Mouse (Mus musculus): ENCODE data around the gene 1700025G04Rik.

The 1700025G04Rik gene

DNA sequence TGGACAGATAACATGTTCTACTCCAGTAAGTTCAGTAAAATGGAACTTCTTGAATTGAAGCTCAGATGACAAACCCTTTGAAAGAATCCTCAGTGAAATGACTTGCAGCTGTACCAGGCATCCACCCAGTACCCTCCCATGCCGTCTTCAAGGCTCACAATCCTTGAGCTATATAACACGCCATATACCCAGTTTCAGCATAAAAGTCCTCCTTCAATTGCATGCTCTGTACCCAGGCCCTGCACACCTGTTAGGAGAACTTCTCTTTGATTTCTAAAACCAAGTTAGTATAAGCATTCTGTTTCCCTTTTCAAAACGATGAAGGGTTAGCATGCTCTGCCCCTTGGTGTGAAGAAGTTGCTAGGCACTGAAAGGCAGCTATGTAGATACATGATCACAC, 56.2 kb downstream of the 1700025G04Rik start:
- no peak for DNase-seq (ENCODE audit: inconsistent ontology term)

DNA sequence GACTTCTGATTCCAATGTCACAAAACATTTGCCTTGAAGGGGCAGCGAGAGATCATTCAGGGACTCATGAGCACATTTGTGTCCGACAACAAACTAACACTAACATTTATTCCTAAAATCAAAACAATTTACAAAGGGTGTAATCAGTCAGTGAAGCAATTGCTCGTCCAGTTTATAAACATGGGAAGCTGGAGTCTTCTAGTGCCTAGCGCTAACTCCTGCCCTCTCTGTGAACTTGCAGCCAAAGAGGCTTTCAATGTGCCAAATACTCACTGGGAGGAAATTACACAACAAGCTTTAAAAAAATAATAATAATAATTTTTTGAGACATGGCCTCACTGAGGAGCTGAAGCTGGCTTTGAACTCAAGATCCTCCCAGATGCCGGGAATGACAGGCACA, 57.8 kb downstream of the 1700025G04Rik start:
- DNase-seq (ENCODE audit: inconsistent ontology term): no peak

DNA sequence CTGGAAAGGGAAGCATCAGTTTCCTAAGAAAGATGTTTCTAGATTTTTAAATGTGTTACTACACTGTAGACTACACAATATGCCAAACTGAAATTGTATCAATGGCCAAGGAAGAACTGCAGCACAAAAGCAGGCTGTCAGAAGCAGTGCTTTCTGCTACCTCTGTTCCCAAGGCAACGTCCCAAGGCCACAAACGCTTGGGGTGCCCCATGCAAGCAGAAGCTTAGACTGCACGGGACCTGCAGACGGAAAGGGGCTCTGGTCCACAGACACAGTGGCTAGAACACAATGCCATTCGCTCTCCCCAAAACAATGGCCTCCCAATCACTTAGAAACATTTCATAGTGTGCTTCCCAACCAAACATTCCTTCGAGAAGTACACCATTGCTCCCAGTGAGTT, 59.4 kb downstream of the 1700025G04Rik start:
- no peak for DNase-seq (ENCODE audit: inconsistent ontology term)

DNA sequence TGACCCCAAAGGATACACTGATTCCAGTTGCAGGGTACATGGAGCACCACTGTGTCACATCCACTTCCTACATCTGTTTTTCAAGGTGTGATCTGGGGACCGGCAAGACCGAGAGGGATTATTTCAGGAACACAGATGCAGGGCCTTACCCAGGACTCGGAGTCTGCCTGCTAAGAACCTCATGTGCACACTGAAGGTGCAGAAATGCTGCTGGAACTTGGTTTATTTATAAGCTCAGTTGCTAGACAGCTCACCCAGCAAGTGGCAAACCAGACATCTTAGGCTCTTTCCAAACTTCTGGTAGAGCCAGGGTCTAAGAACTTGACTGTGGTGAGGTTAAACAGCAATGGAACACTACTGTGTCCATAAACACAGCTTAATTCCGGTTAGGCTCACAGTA, 61.2 kb downstream of the 1700025G04Rik start:
- DNase-seq (ENCODE audit: inconsistent ontology term): no peak

DNA sequence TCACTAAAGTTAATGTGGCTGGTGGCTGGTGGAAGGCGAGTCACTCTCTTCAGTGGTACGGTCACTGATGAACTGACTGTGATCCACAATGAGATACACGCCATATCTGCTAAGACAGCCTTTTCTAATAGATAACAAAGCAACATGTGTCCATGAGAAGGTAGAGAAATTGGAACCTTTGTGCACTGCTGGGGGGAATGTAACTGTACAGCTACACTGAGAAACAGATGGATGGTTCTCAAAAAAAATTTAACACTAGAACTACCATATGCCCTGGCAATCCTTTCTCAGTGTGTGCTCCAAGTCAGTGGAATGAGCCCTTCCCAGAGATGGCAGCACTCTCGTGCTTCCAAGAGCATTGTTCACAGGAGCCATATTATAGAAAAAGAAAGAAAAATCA, 63.2 kb downstream of the 1700025G04Rik start:
- DNase-seq (ENCODE audit: inconsistent ontology term): no peak

DNA sequence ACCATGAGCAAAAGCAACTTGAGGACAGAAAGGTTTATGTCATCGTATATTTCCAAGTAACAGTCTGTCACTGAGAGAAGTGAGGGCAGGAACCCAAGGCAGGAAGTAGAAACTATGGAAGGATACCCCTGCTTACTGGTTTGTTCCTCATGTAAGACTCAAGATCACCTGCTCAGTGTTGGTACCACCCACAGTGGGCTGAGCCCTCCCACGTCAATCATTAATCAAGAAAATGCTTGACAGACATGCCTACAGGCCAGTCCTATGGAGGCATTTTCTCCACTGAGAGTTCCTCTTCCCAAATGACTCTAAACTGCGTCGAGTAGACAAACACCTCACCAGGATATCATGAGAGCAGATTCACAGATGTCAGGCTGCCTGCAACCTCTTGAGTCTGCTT, 64.6 kb downstream of the 1700025G04Rik start:
- no peak for DNase-seq (ENCODE audit: inconsistent ontology term)

DNA sequence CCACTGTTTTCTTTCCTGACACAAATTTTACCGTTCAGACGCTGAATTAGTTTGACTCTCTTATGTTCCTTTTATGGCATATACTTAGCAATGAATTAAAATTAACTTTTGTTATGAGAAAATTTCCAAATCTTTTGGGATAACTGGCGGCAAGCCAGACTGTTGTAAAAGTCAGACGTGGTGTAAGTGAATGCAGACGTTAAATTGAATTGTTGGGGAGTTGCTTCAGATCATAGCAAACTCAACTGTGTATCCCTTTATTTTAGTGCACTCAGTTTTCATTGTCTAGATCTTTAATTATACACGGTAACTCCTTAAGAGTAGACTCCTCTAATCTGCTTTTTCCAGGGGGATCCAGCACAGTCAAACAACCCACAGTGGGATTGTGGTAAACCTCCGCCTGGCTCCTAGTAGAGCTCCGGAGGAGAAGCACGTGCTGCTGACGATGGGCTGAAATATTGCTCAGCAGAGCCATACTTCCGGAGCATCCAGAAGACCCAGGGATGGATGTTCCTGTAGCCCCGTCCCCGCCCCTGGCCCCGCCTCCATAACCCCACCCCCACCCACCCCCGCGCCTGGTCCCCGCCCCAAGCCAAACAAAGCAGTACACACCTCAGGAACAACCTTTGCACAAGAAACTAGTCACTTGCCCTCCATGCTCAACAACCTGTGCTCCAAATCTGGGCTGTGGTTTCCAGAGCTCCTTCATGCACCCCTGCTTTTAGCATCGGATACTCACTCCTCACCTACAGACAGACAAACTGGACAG, 65.7 kb downstream of the 1700025G04Rik start:
- no peak for DNase-seq (ENCODE audit: inconsistent ontology term)

DNA sequence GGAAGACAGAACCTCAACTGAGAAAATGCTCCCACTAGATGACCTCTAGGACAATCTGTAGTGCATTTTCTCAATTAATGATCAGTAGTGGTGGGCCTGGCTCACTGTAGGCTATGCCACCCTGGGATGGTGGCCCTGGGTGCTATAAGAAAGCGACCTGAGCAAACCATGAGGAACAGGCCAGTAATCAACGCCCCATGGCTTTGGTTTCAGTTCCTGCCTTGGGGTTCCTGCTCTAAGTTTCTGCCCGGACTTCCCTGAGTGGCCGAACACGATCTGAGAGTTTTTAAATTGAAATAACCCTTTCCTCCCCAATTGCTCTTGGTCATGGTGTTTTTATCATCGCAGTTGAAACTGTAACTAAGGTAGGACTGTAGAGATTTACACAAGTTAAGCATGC, 69.1 kb downstream of the 1700025G04Rik start:
- no peak for DNase-seq (ENCODE audit: inconsistent ontology term)

DNA sequence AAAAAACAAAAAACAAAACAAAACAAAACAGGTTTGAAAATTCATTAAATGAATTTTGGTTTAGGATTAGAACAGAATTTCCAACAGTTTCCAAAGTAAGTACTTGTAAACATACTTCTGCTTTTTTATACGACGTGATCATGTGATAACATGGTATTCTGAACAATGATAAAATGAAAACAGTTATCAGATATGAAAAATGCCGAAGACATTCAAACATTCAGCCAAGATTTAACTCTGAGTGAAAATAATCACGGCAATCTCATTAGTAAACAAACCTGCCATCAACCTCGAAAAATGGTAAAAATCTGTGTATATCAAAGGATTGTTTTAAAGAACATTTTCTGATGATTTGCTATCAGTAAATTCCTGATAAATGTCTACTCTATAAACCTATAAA, 69.9 kb downstream of the 1700025G04Rik start:
- no peak for DNase-seq (ENCODE audit: inconsistent ontology term)

DNA sequence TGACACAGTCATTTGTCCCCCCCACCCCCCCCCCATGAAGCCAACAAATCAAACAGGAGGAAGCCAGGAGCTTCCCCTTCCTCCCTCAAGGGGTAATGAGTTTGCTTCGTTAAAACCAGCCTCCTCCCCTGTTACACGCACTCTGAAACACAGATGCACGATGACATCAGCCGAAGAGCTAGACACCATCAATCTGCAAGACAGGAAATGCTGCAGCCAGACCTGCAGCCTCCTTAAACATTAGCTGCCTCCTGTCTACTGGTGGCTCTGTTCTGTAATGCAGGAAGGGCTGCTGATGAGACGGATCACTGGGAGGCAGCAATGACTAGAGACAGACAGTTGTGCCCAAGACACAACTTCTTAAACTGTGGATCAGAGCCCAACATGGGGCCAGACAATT, 70.7 kb downstream of the 1700025G04Rik start:
- DNase-seq (ENCODE audit: inconsistent ontology term): no peak

DNA sequence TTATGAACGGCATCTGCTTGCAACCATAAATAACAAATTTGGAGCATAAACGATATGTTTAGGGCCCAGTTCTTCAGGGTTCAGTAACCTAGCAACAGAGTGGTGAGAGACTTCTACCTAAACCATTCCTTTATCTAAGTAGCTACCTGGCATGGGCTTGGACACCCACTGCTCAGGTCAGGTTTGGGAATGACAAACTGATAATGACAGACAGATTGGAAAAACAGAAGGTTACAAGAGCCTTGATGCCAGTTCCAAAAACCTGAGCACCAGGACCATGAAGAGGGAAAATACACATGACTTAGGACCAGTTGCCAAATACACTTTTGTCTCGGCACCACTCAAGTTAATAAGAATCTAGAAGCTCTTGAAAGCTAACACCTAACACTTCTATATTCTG, 71.6 kb downstream of the 1700025G04Rik start:
- no peak for DNase-seq (ENCODE audit: inconsistent ontology term)

DNA sequence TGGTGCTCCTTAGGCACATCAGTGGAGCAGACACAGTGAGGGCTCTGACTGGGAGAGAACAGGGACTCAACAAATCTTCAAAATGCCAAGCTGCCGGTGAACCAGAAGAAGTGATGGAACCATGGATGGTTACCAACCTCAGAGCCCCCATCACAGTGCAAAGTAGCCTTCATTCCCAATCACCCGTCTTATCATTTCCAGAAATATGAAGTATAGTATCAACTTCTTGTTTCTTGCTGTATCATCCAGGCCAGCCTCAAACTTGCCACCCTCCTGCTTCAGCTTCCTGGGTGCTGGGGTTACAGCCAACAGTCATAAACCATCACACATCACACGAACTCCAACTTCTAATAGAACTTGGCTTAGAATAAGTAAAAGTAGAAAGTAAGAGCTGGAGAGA, 73.3 kb downstream of the 1700025G04Rik start:
- no peak for DNase-seq (ENCODE audit: inconsistent ontology term)

DNA sequence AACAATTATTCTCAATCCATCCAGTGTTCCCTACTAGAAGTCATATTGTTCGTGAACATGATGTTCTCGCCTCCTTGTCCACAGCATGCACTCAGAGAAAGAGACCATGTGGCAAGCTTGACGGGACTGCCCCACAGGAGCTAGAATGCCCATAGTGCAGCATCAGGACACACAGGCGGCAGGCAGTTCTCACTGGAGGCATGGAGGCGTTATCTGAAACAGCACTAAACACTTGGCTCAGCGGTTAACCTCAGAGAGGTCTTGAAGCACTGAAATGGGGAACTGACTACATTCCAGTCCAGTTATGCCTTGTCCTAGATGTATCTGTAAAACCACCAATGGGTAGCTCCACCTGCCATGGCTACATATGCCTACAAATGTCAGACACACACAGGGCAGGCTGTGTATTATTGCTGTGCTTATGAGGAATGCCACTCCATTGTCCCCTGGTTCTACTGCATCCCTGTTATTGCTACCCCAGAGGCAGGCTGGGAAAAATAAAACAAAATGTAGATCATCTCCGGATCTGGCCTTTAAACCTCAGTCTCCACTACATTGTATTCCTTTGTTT, 74.3 kb downstream of the 1700025G04Rik start:
- no peak for DNase-seq (ENCODE audit: inconsistent ontology term)

DNA sequence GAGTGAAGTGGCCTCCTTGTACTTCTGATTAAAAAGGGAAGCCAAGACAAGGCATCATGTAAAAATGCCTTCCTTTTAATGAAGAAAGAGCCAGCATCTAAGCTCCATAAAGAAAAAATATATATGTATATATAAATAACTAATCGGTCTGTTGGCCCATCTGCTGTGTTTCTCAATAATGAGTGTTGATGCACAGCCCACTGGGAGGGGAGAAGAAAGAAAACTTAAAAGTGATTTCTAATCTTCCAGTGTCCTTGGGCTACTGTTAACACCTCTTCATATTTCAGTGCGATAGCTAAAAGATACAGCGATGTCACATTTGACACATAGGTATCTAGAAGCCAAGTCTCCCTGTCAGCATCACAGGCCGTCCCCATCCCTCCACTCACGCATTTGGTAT, 78.2 kb downstream of the 1700025G04Rik start:
- no peak for DNase-seq (ENCODE audit: inconsistent ontology term)

DNA sequence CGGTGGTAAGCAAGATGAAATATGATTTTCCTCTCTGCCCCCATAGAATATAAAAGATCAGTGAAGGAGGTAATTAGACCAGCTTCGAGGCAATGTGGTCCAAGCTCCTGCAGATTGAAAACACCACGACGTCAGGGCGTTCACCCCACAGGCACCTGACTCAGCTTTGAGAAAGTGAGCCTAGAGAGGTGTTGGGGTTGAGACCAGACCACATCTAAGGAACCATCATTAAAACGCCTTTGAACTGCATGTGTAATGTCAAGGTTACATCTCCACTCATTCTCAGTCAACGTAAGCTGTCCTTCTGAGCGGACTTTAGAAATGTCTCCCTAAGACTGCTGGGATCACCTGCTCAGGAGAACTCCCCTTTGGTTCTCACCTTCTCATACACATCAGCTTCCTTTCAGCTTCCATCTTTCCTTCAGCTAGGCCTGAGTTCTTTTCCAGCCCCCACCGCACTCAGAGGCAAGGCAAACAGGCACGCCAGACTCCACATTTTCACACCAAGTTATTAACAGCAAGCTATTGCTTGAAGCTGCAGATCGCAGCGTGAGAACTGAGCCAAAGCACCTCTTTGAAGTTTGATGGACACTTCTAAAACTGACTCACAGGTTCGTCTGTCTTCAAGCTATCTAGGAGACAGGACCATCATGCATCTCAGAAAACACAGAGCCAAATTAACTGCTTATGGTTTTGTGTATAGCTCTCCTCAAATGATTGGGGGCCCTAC, 79.5 kb downstream of the 1700025G04Rik start:
- DNase-seq (ENCODE audit: inconsistent ontology term): no peak

DNA sequence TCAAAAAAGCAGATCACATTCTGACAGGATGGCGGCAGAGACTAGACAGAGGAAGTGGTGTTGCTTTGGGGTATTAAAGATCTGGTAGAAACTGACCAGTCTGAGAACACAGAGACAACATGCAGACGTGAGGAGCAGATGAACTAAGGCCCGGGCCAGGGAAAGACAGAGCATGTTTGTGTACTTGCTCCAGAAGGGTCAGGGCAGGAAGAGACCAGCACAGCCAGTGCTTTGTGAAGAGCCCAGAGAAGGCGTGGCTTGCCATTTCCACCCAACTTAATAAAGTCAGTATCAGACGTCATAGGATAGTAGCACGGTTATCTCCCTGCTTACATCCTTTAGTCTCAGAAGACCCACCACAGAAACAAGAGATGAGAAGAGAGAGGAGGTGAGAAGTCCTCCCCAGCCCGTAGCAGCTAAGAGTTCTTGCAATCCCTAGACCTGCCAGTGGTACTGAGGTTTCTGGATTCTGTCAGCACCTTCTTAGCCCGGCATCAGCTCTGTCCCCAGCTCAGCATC, 81.4 kb downstream of the 1700025G04Rik start:
- DNase-seq (ENCODE audit: inconsistent ontology term): no peak

DNA sequence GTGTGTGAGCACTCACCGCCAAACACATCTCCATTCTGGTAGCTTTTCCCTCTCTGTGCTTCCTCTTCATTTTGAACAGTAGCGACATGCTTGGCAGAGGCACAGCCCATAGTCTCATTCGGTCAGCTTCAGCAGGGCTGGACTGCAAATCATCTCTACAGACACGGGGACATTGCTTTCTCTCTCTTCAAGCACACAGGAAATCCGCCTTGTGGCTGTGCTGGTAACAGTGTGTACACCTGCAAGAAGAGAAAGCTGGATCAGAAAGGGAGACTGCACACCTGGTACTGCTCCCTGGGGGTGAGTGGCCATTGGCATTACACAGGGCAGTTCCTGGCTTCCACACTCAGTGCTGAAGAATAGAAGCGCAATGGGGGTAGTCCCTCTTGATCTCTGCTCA, 83.4 kb downstream of the 1700025G04Rik start:
- DNase-seq (ENCODE audit: inconsistent ontology term): no peak

DNA sequence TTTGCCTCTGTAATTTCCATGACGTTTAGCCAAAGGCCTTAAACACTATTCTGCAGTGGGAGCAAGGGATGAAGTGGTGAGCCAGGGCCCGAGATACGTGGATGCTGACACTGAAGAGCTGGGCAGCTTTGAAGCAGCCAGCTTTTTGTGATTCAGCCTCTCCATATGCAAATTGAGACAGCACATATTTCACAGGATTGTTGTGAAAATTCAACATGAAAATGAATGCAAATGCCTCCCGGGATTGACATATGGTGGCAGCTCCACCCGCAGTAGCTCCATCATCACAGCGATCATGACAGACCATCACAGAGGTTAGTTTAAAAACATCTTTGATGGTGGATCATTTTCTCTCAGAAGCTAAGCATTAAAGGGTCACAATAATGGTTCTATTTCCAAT, 85.4 kb downstream of the 1700025G04Rik start:
- DNase-seq (ENCODE audit: inconsistent ontology term): no peak

DNA sequence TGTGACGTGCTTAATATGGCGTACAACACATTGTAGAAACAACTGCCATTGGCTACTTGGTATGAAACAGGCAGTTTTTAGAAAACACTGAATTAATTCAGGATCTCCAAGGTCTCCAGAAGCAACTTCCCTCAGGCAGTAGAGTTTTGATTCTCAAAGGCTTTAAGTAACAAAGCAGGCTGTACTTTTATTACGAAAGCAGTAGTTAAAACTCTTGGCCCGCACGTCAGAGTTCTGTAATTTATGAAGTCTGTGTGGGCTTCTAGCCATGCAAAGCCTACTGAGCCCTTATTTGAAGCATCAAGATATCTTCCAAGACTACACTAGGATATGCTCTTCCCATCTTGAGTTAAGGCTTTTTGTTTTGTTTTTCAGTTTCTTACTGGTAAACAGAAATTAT, 89.5 kb downstream of the 1700025G04Rik start:
- DNase-seq (ENCODE audit: inconsistent ontology term): no peak

DNA sequence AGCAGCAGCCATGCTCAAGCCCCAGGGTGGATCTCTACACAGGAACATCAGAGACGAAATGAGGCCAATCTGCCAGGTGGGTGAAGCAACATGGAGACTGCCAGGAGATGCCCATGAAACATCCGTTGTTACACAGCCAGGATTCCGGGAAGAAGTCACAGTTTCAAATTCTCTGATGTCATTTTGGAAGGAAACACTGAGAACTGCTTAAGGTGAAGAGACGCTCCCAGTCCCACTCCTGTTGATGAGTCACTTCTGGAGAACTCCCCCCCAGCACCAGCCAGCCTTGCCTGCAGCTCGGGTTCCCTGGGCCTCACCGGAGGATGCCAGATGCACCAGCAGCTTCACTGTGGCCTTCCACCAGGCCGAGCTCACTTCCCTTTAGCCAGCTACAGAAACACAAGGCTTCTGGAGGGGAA, 90.5 kb downstream of the 1700025G04Rik start:
- no peak for DNase-seq (ENCODE audit: inconsistent ontology term)

DNA sequence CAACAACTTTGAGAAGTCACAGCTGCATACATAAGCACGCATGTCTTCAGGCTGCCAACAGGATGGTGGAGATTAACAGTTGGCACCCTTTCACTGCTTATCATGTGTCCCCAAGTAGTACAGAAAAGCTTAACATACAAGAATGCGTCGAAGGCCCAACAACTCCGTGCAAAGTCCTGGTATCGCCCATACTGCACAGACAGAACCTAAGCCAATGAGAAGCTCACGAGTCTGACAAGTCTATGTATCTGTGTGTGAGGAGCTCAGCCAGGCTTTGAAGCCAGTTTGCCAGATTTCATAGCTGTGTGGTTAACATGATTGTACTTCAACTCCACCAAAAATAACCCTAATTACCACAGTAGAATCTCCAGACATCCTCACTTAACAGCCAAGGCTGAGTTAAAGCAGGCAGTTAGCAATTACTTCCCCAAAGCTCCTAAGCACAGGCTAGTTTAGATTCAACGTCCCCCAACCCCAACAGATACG, 91.2 kb downstream of the 1700025G04Rik start:
- no peak for DNase-seq (ENCODE audit: inconsistent ontology term)

DNA sequence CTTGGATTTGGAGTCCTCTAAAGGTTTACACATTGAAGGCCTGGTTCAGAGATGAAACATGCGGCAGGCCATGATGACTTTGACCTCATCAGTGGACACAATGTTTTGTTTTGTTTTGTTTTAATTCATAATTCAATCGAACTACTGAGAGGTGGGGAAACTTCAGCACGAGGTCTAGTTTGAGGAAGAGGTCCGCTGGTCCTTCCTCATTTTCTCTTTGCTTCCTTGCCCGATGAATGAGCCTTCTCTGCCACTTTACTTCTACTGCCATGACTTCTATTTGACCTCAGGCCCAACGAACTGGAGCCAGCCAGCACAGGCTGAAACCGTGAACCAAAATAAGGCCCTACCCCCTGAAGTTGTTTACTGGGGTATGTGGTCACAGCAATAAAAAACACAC, 92.3 kb downstream of the 1700025G04Rik start:
- no peak for DNase-seq (ENCODE audit: inconsistent ontology term)

Data from Muller cell, postnatal 12 days (primary cell).